Mouse (Mus musculus) right cerebral cortex, postnatal 10 days (tissue): Measurements from ENCODE around the gene Klhl7.
A peak's percentile ranks its signal among the peaks of the same experiment; 100 is the strongest.
"Not testable (repeated sequence)": the region's sequence is repeated elsewhere in the genome, so short reads cannot be mapped to it uniquely, and the experiment has no call there.

ENCODE experiments used
- DNase-seq, 2 experiments: peaks; one replicate each; pipeline ENCODE4 v3.0.0; 2021; ENCODE audit warnings: low spot score in 2 of 2

Klhl7 gene

DNA sequence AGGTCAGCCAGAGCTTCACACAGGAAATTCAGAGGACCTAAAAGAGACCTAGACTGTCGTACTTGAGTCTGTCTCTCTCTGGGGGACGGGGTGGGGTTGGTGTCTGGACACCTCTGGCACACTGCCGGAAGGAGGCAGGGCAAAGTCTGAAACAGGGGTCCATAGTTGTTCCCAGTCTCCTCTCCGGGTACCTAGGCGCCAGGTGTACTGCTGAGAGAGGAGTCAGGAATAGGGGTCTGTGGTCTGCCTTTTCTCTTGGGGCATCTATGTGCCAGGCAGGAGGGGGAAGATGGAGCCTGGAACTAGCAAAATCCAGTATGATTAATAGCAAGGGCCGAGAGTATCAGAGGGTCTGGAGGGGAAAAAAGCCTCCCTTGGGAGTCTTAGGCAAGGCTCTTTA, 5.0 kb upstream of the Klhl7 start:
- no peak for DNase-seq

DNA sequence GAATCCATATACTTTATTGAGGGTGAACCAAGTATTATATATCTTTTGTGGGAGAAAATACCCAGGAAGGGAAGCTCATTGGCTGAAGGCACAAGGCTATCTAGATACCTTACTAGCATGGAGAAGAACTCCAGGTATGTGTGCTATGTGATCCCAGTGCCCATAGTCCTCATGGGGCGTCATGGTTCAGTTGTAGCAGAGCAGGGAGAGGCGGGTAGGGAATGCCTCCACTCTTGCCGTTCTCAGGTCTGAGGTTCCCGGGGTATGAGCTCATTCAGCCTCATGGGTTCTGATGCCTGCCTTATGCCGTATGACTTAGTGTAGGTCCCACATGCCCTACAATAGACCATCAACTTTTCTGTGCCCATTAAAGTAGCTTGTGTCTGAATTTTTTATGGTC, 4.5 kb upstream of the Klhl7 start:
- DNase-seq = no peak

GRCm38 (mm10) chr5:24100810-24101311, 456 bp downstream of the Klhl7 start:
- DNase-seq = peak; percentile 74 to 76

GRCm38 (mm10) chr5:24101446-24102140, 1.2 kb downstream of the Klhl7 start:
- no peak for DNase-seq

GRCm38 (mm10) chr5:24103235-24103634, 2.8 kb downstream of the Klhl7 start:
- DNase-seq = not testable (repeated sequence)

GRCm38 (mm10) chr5:24103841-24104240, 3.4 kb downstream of the Klhl7 start:
- DNase-seq = no peak

- no peak for DNase-seq
Observed at GRCm38 (mm10) chr5:24107071-24107739, 6.8 kb downstream of the Klhl7 start.

- no peak for DNase-seq
Observed at GRCm38 (mm10) chr5:24107740-24108098, 7.3 kb downstream of the Klhl7 start.

DNA sequence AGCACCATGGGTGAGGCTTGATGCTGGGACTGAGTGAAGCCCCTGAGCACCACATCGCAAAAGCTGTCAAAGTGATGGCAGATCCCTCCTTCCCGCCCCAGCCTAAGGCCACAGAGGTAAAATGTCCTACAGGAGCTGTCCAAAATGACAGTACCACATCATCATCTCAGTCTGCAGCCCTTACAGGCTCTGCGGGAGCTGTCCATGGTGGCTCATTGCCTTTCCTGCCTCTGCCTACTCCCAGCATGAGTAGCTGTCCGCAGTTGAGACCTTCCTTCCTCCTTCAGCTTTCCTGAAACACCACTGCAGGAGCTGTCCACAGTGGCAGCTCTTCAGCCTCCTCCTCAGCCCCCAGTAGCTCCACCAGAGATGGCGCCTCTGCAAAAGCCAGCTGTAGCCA, 9.7 kb downstream of the Klhl7 start:
- no peak for DNase-seq

DNA sequence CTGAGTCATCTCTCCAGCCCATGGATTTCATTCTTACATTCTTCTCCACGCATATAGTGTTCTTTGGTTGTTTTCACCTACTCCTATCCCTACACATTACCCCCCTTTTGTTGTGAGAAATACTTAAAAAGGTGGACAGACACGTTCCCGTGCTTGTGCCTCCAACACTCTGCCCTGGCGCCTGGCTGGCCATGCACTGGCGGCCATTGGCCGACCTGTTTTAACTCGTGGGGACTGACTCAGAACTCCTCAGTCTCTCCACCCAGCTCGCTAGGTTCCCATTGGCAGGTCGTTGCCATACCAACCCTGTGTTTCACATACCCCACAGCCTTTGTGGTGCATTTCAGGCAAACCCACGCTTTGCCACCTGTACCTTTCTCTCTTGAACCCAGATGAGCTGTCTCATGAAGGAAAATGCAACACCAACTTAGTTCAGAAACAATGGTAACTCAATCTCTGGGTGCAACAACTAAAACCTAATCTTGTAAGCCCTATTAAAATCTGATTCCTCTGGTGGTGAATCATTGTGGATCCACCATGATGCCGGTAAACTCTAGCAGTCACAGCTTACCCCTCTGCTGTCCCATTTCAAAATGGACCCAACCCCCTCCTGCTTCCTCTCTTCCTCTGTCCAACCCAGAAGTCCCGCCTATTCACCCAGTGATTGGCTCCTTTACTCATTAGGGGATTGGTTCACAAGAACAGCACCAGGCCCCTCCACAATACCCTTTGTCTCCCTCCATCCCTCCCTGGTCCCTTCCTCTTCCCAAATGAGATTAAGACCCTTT, 11.9 kb downstream of the Klhl7 start:
- DNase-seq = peak in 1 of 2 experiments; percentile 37

DNA sequence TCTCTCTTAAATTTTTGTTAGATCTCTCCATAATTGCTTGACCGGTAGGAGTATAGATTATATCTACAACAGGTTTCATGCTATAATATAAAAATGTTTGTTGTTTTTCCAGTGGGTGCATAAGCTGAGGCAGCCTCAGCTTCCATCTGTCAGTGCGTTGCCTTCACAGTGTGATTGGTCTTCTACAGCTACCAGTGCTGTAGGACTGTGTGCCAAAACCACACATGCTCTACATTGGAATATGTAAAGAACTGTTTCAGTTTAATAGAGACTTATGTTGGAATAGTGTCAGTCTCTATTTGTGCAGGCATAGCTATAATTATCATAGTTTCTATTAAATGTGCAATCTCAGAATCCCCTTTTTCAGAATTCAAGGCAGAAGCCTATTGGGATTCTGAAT, 21.8 kb downstream of the Klhl7 start:
- no peak for DNase-seq

DNA sequence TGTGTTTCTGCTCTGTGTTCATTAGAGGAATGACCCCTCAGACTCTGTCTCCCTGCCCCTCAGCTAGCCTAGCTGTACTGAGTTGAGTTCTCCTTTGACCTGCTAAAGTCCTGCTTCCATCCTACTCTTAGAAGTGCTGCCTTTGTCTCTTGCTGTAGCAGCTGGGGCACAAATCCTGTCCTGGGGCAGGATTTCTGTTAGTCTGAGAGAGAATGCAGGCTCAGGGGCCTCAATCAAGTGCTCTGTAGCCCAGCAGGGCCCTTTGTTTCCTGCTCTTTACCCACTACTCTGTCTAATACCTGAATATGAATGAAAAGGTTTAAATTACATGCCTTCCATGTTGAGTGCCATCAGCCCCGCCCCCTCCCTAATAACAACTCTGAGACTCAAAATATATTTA, 23.8 kb downstream of the Klhl7 start:
- no peak for DNase-seq

DNA sequence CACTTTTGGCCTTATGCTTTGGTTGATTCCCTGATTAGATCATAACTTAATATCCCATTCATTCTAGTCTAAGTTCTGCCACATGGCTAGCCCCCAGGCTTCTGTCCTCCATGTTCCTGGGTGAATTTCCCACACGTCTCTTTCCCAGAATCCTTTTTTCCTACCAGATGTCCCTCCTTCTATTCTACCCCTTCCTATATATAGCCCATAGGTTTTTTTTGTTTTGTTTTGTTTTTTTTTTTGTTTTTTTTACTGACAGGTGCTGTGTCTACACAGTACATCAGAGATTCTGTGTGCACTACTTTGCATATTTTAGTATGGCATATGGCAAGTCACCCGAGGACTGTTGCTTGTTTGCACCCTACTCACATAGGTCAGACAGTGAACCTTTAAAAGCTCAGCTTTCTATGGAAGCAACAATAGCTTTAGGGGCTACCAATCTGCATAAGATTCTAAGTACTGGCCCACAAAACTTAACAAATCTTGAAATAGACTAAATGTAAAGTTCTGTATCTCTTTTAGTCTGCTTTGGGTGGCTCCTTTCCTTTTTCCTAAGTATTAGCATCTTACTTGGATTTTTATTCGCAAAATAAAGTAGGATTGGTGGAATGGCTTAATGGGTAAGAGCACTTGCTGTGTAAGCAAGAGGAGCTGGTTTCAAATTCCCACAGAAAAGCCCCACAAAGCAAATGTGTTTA, 24.3 kb downstream of the Klhl7 start:
- DNase-seq = no peak

- no peak for DNase-seq
Observed at GRCm38 (mm10) chr5:24125910-24126636, 25.7 kb downstream of the Klhl7 start.

GRCm38 (mm10) chr5:24126967-24127366, 26.6 kb downstream of the Klhl7 start:
- no peak for DNase-seq

DNA sequence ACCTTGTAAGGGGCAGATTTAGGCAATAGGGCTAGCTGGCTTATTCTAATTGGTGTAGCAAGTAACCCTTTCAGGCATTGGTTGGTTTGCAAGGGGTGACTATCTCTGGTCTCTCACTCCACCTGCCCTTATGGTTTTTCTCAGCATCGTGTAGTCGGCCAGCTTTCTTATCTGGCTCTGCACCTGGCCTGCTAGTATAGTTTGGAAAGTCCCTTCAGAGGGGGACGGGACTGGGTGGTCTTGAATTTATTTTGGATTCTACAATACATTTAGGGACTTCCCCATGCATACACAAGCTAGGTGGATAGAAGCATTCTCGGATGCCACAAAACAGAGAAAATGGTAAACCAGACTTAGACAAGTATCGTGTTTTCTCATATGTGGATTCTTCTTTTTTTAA, 46.6 kb downstream of the Klhl7 start:
- DNase-seq = no peak

- DNase-seq = no peak
Observed at GRCm38 (mm10) chr5:24152199-24152598, 51.8 kb downstream of the Klhl7 start.

GRCm38 (mm10) chr5:24156774-24157173, 56.4 kb downstream of the Klhl7 start:
- no peak for DNase-seq

GRCm38 (mm10) chr5:24164789-24165445, 64.5 kb downstream of the Klhl7 start, which contains the start of gene Nupl2:
Gene Nupl2, plus strand, starts transcription at chr5:24164963.
- DNase-seq = peak; percentile 98

DNA sequence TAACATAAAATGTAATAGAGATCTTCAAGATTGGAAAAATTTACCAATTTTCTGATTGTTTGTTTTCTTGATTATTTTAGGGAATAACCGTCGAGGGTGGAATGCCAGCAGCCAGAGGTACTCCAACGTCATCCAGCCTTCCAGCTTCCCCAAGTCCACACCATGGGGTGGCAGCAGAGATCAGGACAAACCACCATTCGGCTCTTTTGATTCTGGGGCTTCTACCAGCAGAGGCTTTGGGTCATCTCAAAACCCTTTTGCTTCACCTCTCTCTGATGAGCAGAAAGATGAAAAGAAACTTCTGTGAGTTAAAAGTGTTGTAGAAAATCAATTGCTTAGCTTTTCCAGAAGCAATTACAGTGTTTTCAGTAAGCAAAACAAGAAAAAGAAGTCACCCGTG, 66.9 kb downstream of the Klhl7 start:
- DNase-seq = peak; percentile 39 to 61

DNA sequence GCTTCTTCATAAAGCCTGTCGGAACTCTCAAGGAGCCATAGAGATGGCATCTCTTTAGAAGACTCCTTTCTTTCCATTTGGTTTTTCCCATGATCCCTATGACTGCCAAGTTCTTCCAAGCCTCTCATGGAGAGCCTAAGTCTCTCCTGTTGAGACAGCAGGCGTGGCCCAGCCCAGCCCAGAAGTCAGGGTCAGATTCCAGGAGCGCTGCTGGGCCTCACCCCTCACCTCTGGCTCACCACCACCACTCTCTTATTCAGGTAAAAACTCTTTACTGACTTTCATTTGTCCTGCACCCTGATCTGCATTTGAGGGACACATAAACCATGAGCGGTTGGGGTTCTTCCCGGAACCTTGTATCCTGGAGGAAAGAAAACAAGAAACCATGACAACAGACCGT, 69.5 kb downstream of the Klhl7 start:
- no peak for DNase-seq
